Mouse (Mus musculus) heart, postnatal 10 days (tissue): Measurements from ENCODE around the gene Nt5c3. TPM values are rescaled to one million over a fixed set of nuclear protein-coding genes. Genes with fewer than 3 reads are reported as not detected.

Experiments
- DNase-seq, 2 experiments: peaks; one replicate each; pipeline ENCODE4 v3.0.0; 2021
- intact Hi-C: fragments of 180-260 bp; cut with DNase I; formaldehyde crosslinking; loops from one replicate; pipeline ENCODE4 v1.15.1; 2025
- total RNA-seq, 2 experiments: library from RNA; stranded (reverse); gene quantifications; 2 replicates each; pipeline ENCODE4 v1.2.3; 2021

Nt5c3 gene
- total RNA-seq: 10 to 100 TPM; 55.7 to 70.7 TPM

- intact Hi-C loops: loop anchor here (2.0 to 10.0 kb wide), 4 partner anchors 127 to 651 kb away; partner anchors contain the start of genes Avl9, Kbtbd2 and Ppm1k
- peak; percentile 95 for DNase-seq
Measured at GRCm38 (mm10) chr6:56923726-56924707, at the start of gene Nt5c3, which contains the start of gene Vmn1r4. Gene Nt5c3 (minus strand): TSS chr6:56923932. Gene Vmn1r4 (plus strand): TSS chr6:56924015.

GRCm38 (mm10) chr6:56969973-56970372 lies 46.2 kb upstream of the Nt5c3 start, which contains the start of gene Vmn1r5:
Gene Vmn1r5 (plus strand): TSS chr6:56970273.
- intact Hi-C loops: no loop called here
- no peak for DNase-seq

- intact Hi-C loops: no loop called here
- no peak for DNase-seq
Measured at GRCm38 (mm10) chr6:56956436-56956835, 32.7 kb upstream of the Nt5c3 start.

- intact Hi-C loops: no loop called here
- DNase-seq: no peak
Measured at GRCm38 (mm10) chr6:56934366-56934765, 10.6 kb upstream of the Nt5c3 start.

- intact Hi-C loops: no loop called here
- DNase-seq: no peak
Measured at GRCm38 (mm10) chr6:56932464-56932863, 8.7 kb upstream of the Nt5c3 start.

- no peak for DNase-seq
Measured at GRCm38 (mm10) chr6:56931648-56932415, 8.1 kb upstream of the Nt5c3 start.

GRCm38 (mm10) chr6:56923331-56923725 lies 404 bp downstream of the Nt5c3 start:
- intact Hi-C loops: loop anchor here (2.0 to 10.0 kb wide), 4 partner anchors 126 to 651 kb away; partner anchors contain the start of genes Avl9, Kbtbd2 and Ppm1k
- DNase-seq: no peak

More at GRCm38 (mm10) chr6:56931648-56932415, 8.1 kb upstream of the Nt5c3 start:
- intact Hi-C loops: no loop called here

GRCm38 (mm10) chr6:56920222-56921092 lies 3.3 kb downstream of the Nt5c3 start:
- intact Hi-C loops: loop anchor here (5.0 to 10.0 kb wide), 3 partner anchors 123 to 654 kb away; partner anchors contain the start of genes Kbtbd2 and Ppm1k
- DNase-seq: no peak

- DNase-seq: no peak
- intact Hi-C loops: loop anchor here (5.0 to 10.0 kb wide), 3 partner anchors 122 to 655 kb away; partner anchors contain the start of genes Kbtbd2 and Ppm1k
Measured at GRCm38 (mm10) chr6:56919330-56920044, 4.2 kb downstream of the Nt5c3 start.

GRCm38 (mm10) chr6:56917578-56918368 lies 6.0 kb downstream of the Nt5c3 start:
- DNase-seq: no peak
- intact Hi-C loops: no loop called here

- intact Hi-C loops: no loop called here
Measured at GRCm38 (mm10) chr6:56916279-56916678, 7.5 kb downstream of the Nt5c3 start.

GRCm38 (mm10) chr6:56913092-56913858 lies 10.5 kb downstream of the Nt5c3 start:
- intact Hi-C loops: no loop called here
- DNase-seq: no peak

More at GRCm38 (mm10) chr6:56916279-56916678, 7.5 kb downstream of the Nt5c3 start:
- no peak for DNase-seq

- DNase-seq: no peak
- intact Hi-C loops: no loop called here
Measured at GRCm38 (mm10) chr6:56910910-56911309, 12.8 kb downstream of the Nt5c3 start.

- intact Hi-C loops: loop anchor here (1.0 to 5.0 kb wide), 3 partner anchors 37 to 101 kb away; no protein-coding TSS in a partner anchor
- peak; percentile 76 to 83 for DNase-seq
Measured at GRCm38 (mm10) chr6:56908912-56909311, 14.8 kb downstream of the Nt5c3 start.

GRCm38 (mm10) chr6:56908397-56908796 lies 15.3 kb downstream of the Nt5c3 start:
- intact Hi-C loops: loop anchor here (5.0 kb wide), 1 partner anchor 36 kb away; no protein-coding TSS in a partner anchor
- no peak for DNase-seq

GRCm38 (mm10) chr6:56907973-56908372 lies 15.8 kb downstream of the Nt5c3 start:
- DNase-seq: no peak
- intact Hi-C loops: loop anchor here (5.0 kb wide), 1 partner anchor 36 kb away; no protein-coding TSS in a partner anchor
